Mouse (Mus musculus): ENCODE data around the gene Slc9a2. TPM values are rescaled to one million over a fixed set of nuclear protein-coding genes. Genes with fewer than 3 reads are reported as not detected.

Slc9a2 gene
- total RNA-seq, 2 experiments from 2014 or later, result 0.50 to 0.84 TPM

Other genes with a start within 250 kb of the Slc9a2 start
- 1 to 10 TPM; 1.7 to 1.9 TPM for gene Il18r1, start 215.0 kb upstream of the Slc9a2 start, total RNA-seq (2021)
- under 1 TPM; 0.10 to 0.17 TPM for gene Il18rap, start 165.2 kb upstream of the Slc9a2 start, total RNA-seq (2021)
- not detected for gene Slc9a4, start 100.5 kb upstream of the Slc9a2 start, total RNA-seq (2021)
- gene Mfsd9, start 110.1 kb downstream of the Slc9a2 start, total RNA-seq (2021), result 1 to 10 TPM; 1.0 to 1.4 TPM
- 100 to 1,000 TPM; 124 to 131 TPM for gene Tmem182, start 125.0 kb downstream of the Slc9a2 start, total RNA-seq (2021)

Data from heart, postnatal 10 days (tissue).